Mouse (Mus musculus) thymus, postnatal 25 days (tissue): ENCODE data around the gene Vmn1r15.

Experiments
- DNase-seq: peaks from one replicate; pipeline ENCODE4 v3.0.0; 2022

Vmn1r15 gene

DNA sequence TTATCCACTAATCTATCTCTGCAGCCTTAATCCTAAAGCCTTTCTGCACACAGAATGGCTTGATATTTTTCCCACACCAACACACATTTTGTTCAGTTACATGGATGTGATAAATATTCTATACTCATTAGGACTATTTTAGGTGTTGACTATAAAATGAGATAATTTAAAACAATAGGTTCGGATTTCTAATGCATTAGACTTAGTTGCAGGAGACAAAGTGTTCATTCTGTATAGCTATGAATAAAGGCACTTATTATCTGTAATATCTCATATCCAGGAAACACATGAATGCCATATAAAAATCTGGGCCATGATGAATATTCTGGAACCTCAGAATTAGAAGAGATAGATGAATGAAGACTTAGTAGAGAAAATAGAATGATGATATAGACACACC is at the start of gene Vmn1r15:
Vmn1r15 (plus strand) TSS at position 301 of the 400 bp plus-strand sequence.
- DNase-seq: no peak

DNA sequence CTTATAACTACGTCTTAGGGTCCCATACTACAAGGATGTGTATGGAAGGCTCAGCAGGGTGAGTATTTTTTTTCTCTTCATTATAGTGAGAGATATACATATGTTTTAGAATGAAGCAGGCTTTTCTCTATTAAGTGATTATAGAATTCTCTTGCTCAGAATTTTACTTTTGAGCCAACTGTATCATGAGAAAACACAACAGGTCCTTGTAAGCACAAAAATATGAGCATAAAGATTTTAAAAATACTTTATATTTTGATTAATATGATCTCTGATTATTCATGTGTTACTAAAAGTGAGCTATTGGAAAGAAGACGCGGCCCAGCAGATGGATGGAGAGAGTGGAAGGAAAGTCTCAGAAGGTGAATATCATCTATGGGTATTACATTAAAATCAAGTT is 26.4 kb upstream of the Vmn1r15 start, which contains the start of gene Vmn1r14:
Vmn1r14 (plus strand) TSS at position 301 of the 400 bp plus-strand sequence.
- DNase-seq: no peak

DNA sequence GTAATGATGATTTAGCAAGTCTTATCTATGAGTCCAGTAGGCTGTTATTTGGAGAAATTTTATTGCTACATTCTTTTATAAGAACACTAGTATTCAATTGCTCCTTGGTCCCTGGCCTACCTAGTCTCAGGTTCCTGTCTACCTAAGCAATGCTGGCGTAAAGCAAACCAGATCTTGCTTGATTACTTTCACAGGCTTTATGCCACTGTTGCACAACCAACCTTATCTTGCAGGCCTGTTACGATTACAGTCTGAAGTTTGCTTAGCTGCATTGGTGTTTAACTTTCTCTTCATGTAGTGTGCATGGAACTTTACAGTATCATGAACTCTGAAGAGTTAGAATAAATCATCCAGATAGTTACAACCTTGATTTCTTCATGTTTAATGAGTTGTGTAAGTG is 3.2 kb downstream of the Vmn1r15 start:
- DNase-seq: no peak

DNA sequence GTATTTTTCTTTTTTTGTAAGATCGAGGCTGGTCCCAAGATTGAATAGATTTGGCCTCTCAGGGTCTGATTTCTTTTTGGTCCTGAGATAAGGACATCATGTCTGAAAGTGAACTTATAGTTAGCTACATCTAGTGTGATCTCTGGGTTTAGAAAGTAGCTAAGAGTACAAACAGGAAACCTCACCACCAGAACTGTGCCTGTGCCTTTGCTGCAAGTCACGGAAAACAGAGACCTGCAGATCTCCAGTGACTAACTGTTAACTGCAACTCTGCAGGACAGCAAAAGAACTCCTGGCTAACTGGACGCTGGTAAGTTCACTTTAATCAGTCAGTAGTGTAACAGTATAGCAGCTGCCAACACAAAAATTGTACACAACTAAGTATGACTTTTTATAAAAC is 14.1 kb downstream of the Vmn1r15 start:
- no peak for DNase-seq

DNA sequence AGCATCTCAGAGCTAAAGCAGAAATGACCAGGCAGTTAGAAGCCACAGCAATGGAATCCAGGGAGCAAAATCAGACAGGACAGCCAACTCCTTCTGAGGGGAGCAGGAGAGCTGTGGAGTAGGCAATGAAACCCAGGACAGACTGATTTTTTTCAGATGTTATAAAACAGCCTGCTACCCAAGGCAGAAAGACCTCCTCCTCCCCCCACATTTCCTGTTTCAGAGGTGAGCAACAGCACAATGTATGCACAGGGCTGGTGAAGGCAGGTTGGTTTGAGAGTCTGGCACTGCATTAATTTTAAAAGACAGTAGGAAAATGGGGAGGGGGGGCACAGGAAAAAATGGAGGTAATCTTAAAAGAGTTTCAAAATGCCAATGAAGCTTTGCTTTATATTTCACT is 14.8 kb downstream of the Vmn1r15 start:
- DNase-seq: no peak

DNA sequence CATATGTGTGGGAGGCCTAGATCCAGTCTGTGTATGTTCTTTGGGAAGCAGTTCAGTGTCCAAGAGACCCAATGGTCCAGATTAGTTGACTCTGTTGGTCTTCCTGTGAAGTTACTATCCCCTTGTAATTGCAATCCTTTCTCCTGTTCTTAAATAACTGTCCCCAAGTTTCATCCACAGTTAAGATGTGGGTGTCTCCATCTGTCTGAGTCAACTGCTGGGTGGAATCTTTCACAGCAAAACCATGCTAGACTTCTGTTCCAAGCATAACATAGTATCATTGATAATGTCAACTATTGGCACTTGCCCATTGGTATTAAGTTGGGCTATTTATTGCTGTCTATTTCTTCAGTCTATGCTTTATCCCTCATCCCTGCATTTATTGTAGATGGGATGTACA is 21.2 kb downstream of the Vmn1r15 start:
- DNase-seq: no peak
